Mouse (Mus musculus) intestine, postnatal 0 days (tissue): ENCODE data around the gene Got2. TPM values are rescaled to one million over a fixed set of nuclear protein-coding genes. Genes with fewer than 3 reads are reported as not detected.
A peak's percentile ranks its signal among the peaks of the same experiment; 100 is the strongest.

ENCODE experiments used
- ATAC-seq: fragments of 200-750 bp; cut with Nextera tagmentation; 2 replicates; pipeline ENCODE4 v1.8.0; 2017; ENCODE audit warnings: mild to moderate bottlenecking, moderate TSS enrichment, moderate library complexity
- H3K27ac ChIP-seq: fragments of 300-500 bp; sonication (generic); 2 replicates; pipeline ENCODE4 v1.5.1; 2014; ENCODE audit warnings: mild to moderate bottlenecking, low read depth, low read length, moderate library complexity
- H3K27me3 ChIP-seq: fragments of 300-500 bp; sonication (generic); replicated peaks from 2 replicates; pipeline ENCODE4 v1.6.1; 2014; ENCODE audit warnings: low read length, mixed read lengths; ENCODE audit not compliant: control insufficient read depth, insufficient read depth
- H3K36me3 ChIP-seq: fragments of 300-500 bp; sonication (generic); 2 replicates; pipeline ENCODE4 v1.6.1; 2014; ENCODE audit warnings: mild to moderate bottlenecking, moderate library complexity; ENCODE audit not compliant: control insufficient read depth, insufficient read depth
- H3K4me1 ChIP-seq: fragments of 300-500 bp; sonication (generic); replicated peaks from 2 replicates; pipeline ENCODE4 v1.6.1; 2014; ENCODE audit warnings: antibody characterized with exemption, low read length, mixed read lengths; ENCODE audit not compliant: control insufficient read depth, insufficient read depth
- H3K4me2 ChIP-seq: fragments of 300-500 bp; sonication (generic); replicated peaks from 2 replicates; pipeline ENCODE4 v1.6.1; 2014; ENCODE audit warnings: low read depth, mild to moderate bottlenecking, moderate library complexity
- H3K4me3 ChIP-seq: fragments of 300-500 bp; sonication (generic); 2 replicates; pipeline ENCODE4 v1.5.1; 2014; ENCODE audit warnings: low read depth, low read length
- H3K9ac ChIP-seq: fragments of 300-500 bp; sonication (generic); 2 replicates; pipeline ENCODE4 v1.6.1; 2014; ENCODE audit warnings: mild to moderate bottlenecking, low read depth, low read length
- H3K9me3 ChIP-seq: fragments of 300-500 bp; sonication (generic); 2 replicates; pipeline ENCODE4 v1.6.1; 2016; ENCODE audit warnings: mixed run types; ENCODE audit not compliant: control insufficient read depth
- CTCF ChIP-seq: sonication (generic); IDR thresholded peaks from 2 replicates; pipeline ENCODE4 v1.5.1; 2016; ENCODE audit warnings: low read depth, mild to moderate bottlenecking, control low read depth, antibody characterized with exemption, moderate library complexity
- WGBS: fragments of 180-500 bp; shearing (Covaris S2); extraction: QIAGEN DNeasy Blood & Tissue Kit; methylation state at CpG from one replicate; pipeline ENCODE4 v1.1.7; 2014; 5-methylcytosine and 5-hydroxymethylcytosine counted together
- polyA plus RNA-seq: library from polyadenylated mRNA; unstranded; fragments of >200 nt; fragmentation: Nextera tagmentation; extraction: Ambion mirVana; gene quantifications from 2 replicates; pipeline ENCODE4 v1.2.1, GENCODE M21; 2015

Gene Got2
- polyA plus RNA-seq: 122 and 124 TPM in 2 replicates

DNA sequence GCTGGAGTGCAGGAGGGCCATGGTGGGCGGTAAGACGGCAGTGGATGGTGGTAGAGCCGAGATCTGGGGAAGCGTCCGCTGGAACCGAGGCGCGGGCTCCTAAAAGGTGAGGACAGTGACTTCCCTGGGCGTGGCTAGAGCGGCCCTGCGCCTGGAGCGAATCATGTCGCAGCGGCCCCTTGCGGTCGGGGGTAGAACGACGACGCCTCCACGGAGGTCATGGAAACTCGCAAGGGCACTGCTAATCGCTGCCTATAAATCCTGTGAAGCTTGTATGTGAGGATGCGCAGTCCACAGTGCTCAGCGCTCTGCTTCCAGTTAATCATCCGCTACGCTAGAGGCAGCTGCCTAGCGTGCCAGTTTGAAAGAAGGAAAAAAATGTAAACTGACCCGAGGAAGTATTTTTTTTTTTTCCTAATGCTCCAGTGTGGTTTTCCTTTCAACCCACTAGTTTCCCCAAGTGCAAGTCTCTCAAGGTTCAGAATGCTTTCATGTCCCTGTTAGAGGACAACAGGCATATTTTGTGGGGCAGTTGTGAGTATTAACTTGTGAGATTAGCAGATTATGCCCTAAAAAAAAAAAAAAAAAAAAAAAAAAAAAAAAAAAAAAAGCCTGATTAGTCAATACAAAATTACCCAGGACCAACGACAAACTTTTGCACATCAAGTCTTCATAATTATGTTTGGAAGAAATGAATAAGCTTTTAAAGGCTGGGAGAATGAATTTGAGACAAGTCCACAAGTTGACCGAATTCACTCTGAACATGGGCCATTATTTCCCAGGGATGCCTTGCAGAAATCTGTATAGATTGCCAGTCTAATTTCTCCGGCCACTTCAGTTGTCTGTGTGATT, at the start of gene Got2:
Gene Got2 (minus strand): TSS at position 263 of the 852 bp plus-strand sequence.
- WGBS: 7% methylated on average over 30 of the region's 31 CpGs
- H3K4me1 ChIP-seq: peaks cover 4% of the 10 kb centered on the region; the same call in 1 of the 2 replicates

DNA sequence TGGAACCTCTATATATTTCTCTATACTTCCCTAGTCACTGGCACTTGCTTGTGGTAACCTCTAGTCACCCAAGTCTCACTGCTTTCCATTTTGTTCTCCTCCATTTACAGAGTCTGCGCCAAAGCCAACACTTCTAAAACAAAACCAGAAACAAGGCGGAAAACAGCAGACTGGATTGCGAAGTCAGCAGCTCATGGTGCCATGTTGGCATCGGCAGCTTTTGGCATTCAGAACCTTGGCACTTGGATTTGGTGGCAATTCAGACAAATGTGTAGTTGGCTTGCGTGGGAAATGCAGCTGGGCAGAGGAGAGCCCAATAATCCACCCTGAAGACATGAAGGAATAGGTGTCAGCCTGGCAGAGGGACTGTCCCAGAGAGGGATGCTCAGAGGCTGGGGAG, 44.5 kb upstream of the Got2 start:
- ATAC-seq: no peak
- 92% methylated on average over 5 of the region's 5 CpGs for WGBS
- no peaks in the 10 kb centered on the region for H3K36me3 ChIP-seq
- no peak overlapping the region for H3K4me2 ChIP-seq
- H3K4me3 ChIP-seq: no peak overlapping the region
- no peaks in the 10 kb centered on the region for H3K9me3 ChIP-seq
- no peaks in the 10 kb centered on the region for H3K4me1 ChIP-seq
- no peak overlapping the region for H3K27ac ChIP-seq
- no peak overlapping the region for H3K9ac ChIP-seq
- TF ChIP-seq CTCF: no peak
- H3K27me3 ChIP-seq: no peaks in the 10 kb centered on the region

More for the DNA sequence above, at the start of gene Got2:
- Histone ChIP-seq H3K9ac (peak within 1 kb of the TSS; percentile 28), H3K36me3 (no peaks in the 10 kb centered on the region), H3K4me2 (peak within 1 kb of the TSS; percentile 81), H3K27ac (peak within 1 kb of the TSS; percentile 62; the same call in 1 of the 2 replicates), H3K27me3 (no peaks in the 10 kb centered on the region), H3K4me3 (peak within 1 kb of the TSS; percentile 71), H3K9me3 (no peaks in the 10 kb centered on the region)
- peak; percentile 96 for TF ChIP-seq CTCF
- peak; percentile 81 for ATAC-seq

GRCm38 (mm10) chr8:95929821-95930220, 41.5 kb upstream of the Got2 start:
- no peak overlapping the region for H3K4me3 ChIP-seq
- no peak for ATAC-seq
- H3K9ac ChIP-seq: no peak overlapping the region
- H3K27ac ChIP-seq: no peak overlapping the region
- no peaks in the 10 kb centered on the region for H3K36me3 ChIP-seq
- TF ChIP-seq CTCF: no peak
- H3K27me3 ChIP-seq: no peaks in the 10 kb centered on the region
- WGBS: 69% methylated on average over 4 of the region's 4 CpGs
- no peak overlapping the region for H3K4me2 ChIP-seq
- H3K9me3 ChIP-seq: no peaks in the 10 kb centered on the region
- H3K4me1 ChIP-seq: no peaks in the 10 kb centered on the region

DNA sequence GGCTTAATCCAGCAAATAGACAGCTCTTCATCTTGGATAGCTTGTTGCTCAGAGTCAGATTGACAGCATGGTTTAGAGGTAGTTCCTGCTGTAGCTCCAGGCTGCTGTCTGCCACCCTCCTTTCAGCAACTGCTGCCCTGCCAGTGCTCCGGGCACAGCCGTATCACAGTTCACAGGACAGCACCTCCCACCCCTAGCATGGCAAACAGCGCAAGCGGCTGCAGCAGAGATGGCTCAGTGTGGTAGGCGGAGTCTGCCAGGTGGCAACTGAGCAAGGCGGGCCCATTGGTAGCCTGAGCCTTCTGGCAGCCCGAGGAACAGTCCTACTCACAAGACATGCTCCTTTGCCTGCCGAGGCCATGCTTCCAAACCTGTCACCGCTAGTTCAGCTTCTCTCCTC, 27.8 kb upstream of the Got2 start:
- WGBS: 3% methylated on average over 9 of the region's 9 CpGs
- Histone ChIP-seq H3K27me3 (no peaks in the 10 kb centered on the region), H3K27ac (no peak overlapping the region), H3K36me3 (no peaks in the 10 kb centered on the region), H3K4me2 (peak overlapping the region; percentile 63), H3K4me1 (no peaks in the 10 kb centered on the region), H3K9me3 (no peaks in the 10 kb centered on the region), H3K4me3 (peak overlapping the region; percentile 15; the same call in 1 of the 2 replicates), H3K9ac (no peak overlapping the region)
- no peak for TF ChIP-seq CTCF
- 0 out of 2 replicates have a peak, but pooled peaks have one; percentile 57 for ATAC-seq

DNA sequence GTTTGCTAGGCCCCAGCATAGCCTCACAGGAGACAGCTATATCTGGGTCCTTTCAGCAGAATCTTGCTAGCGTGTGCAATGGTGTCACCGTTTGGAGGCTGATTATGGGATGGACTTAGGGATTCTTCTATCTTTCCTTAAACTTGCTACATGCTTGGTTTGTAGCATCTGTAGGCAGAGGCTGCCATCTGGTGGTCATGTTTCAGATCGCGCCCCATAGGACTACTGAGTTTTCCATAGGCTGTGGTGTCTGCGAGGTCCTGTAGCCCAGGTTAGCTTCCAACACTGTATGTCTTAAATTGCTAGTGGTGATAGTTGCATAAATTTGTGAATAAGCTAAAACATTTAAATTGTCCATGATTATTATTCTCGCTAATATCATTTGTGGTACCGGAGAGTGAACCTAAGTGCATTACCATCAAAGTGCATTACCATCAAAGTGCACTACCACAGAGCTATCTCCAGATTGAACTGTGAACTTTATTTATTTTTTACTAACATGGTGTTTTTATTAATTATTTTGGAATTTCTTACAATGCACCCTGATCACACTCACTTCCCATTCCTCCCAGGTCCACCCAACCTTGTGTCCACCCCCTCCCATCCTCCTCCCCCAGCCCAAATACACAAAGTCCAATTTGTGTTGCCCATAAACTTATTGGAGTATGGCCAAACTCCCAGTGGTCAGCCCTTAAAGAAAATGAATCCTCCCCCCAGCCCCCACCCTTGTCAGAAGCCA, 26.7 kb upstream of the Got2 start:
- ATAC-seq: peak; percentile 74
- H3K27ac ChIP-seq: no peak overlapping the region
- TF ChIP-seq CTCF: peak; percentile 95
- H3K27me3 ChIP-seq: no peaks in the 10 kb centered on the region
- no peak overlapping the region for H3K9ac ChIP-seq
- H3K4me2 ChIP-seq: no peak overlapping the region
- WGBS: 7% methylated on average over 7 of the region's 7 CpGs
- no peaks in the 10 kb centered on the region for H3K9me3 ChIP-seq
- no peak overlapping the region for H3K4me3 ChIP-seq
- no peaks in the 10 kb centered on the region for H3K36me3 ChIP-seq
- no peaks in the 10 kb centered on the region for H3K4me1 ChIP-seq

DNA sequence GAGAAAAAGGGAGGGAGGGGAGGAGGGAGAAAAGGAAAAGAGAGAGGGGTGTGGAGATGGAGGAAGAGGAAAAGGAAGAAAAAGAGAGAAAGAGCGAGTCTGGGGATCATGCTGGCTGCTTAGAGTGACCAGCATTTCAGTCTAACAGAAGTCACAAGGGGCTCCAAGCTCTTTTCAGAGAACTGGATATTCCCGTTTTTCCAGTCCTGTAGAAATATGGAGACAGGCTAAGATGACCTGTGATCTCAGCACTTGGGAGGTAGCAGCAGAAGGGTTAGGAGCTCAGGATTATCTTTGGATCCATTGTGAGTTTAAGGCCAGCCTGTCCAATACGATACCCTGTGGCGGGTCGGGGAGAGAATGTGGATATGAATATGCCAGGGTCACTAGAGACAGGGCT, 22.9 kb upstream of the Got2 start:
- 41% methylated on average over 5 of the region's 5 CpGs for WGBS
- no peak for TF ChIP-seq CTCF
- no peaks in the 10 kb centered on the region for H3K9me3 ChIP-seq
- H3K4me1 ChIP-seq: no peaks in the 10 kb centered on the region
- no peak overlapping the region for H3K4me3 ChIP-seq
- H3K9ac ChIP-seq: no peak overlapping the region
- no peaks in the 10 kb centered on the region for H3K27me3 ChIP-seq
- no peak for ATAC-seq
- no peak overlapping the region for H3K27ac ChIP-seq
- no peaks in the 10 kb centered on the region for H3K36me3 ChIP-seq
- H3K4me2 ChIP-seq: no peak overlapping the region
